Mouse (Mus musculus) lung, adult 2 months (tissue): ENCODE results near the gene Cblc. TPM values are rescaled to one million over a fixed set of nuclear protein-coding genes. Genes with fewer than 3 reads are reported as not detected.
A peak's percentile ranks its signal among the peaks of the same experiment; 100 is the strongest.

Experiments used
- DNase-seq: peaks from one replicate; pipeline ENCODE4 v3.0.0; 2022
- H3K4me1 ChIP-seq: fragments of 200-500 bp; 2 replicates; pipeline ENCODE4 v1.6.1; 2011; ENCODE audit warnings: low read length; ENCODE audit not compliant: control insufficient read depth, insufficient read depth
- H3K4me3 ChIP-seq: fragments of 200-500 bp; replicated peaks from 2 replicates; pipeline ENCODE3; 2011; ENCODE audit warnings: low read depth, mild to moderate bottlenecking, control low read depth, low read length; ENCODE audit errors: extremely low read depth
- CTCF ChIP-seq: fragments of 200-500 bp; IDR thresholded peaks from 2 replicates; pipeline ENCODE4 v1.5.1; 2011; ENCODE audit warnings: mild to moderate bottlenecking, low read length, control low read depth; ENCODE audit not compliant: insufficient read depth
- POLR2A ChIP-seq: fragments of 200-500 bp; IDR thresholded peaks from 2 replicates; pipeline ENCODE4 v1.6.1; 2011; ENCODE audit warnings: low read depth, mild to moderate bottlenecking, control low read depth, low read length, borderline replicate concordance; ENCODE audit errors: extremely low read depth
- WGBS: fragments of 180-500 bp; shearing (Covaris S2); methylation state at CpG from one replicate; pipeline ENCODE4 v1.1.7; 2018; 5-methylcytosine and 5-hydroxymethylcytosine counted together
- polyA plus RNA-seq: library from polyadenylated mRNA; depleted of rRNA; stranded (reverse); fragments of >200 nt; gene quantifications from 2 replicates; pipeline ENCODE4 v1.2.3, GENCODE M21; 2012

Cblc gene
- polyA plus RNA-seq, 1 experiment: 21.9 TPM

DNA sequence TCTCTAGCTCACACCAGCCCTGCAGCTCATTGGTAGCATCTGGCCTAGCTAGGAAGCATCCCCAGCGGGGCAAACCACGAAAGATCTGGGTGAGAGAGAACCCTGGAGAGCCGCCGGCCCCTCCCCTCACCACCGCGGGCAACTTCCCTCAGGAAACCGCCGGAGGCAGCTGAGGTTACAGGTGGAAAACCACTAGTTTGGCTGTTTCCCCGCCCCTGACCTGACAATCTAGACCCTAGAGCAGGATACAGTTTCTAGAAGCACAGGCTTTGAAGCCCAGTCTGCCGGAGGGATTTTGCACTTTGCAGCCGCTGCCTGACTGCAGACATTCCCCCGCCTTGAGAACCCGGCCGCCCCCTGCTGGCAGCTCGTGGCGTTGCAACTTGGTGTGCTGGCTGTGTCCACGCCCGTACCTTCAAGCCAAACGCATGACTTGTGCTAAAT lies 6.7 kb downstream of the Cblc start:
- peak; percentile 96 for DNase-seq
- WGBS: under 1% methylated on average over 19 of the region's 19 CpGs
- Histone ChIP-seq H3K4me1 (0 out of 2 replicates have a peak, but pooled peaks cover 2% of the 10 kb centered on the region), H3K4me3 (no peak overlapping the region)
- no peak for TF ChIP-seq POLR2A
- TF ChIP-seq CTCF: peak; percentile 79

DNA sequence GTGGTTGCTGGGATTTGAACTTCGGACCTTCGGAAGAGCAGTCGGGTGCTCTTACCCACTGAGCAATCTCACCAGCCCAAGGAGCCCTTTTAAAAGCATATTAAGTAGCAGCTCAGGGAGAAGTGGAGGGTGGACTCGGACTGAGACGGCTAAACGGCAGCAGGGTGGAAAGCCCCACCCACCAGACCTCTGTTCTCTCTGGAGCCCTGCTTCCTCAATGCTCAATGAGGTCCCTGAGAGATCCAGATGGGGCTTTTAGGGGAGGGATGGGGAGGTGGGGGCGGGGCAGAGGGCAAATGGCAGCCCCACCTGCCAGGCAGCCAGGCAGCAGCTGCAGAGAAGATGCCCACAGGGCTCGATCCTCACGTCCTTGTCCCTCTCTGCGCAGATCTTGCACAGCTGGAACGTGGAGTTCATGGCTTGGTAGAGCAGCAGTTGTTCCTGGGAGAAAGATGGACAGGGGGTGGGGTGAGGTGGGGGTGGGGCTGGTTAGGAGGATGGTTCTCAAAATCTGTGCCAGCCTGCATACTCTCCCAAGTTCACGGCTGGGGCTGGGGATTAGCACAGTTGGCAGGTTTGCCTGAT lies 10.6 kb downstream of the Cblc start:
- TF ChIP-seq POLR2A: no peak
- no peak for TF ChIP-seq CTCF
- H3K4me3 ChIP-seq: no peak overlapping the region
- 45% methylated on average over 12 of the region's 12 CpGs for whole genome bisulfite sequencing
- no peak for DNase-seq
- peaks cover 6% of the 10 kb centered on the region for H3K4me1 ChIP-seq

GRCm38 (mm10) chr7:19784764-19785535 lies 11.7 kb downstream of the Cblc start:
- TF ChIP-seq CTCF (peak; percentile 48), POLR2A (no peak)
- no peak for DNase-seq
- no peak overlapping the region for H3K4me3 ChIP-seq
- peaks cover 6% of the 10 kb centered on the region for H3K4me1 ChIP-seq
- 47% methylated on average over 11 of the region's 11 CpGs for WGBS

GRCm38 (mm10) chr7:19783630-19784029 lies 13.0 kb downstream of the Cblc start:
- peak; percentile 42 for DNase-seq
- no peak overlapping the region for H3K4me3 ChIP-seq
- TF ChIP-seq CTCF: no peak
- no peak for TF ChIP-seq POLR2A
- WGBS: 45% methylated on average over 8 of the region's 8 CpGs
- H3K4me1 ChIP-seq: peaks cover 4% of the 10 kb centered on the region

- no peak for DNase-seq
- TF ChIP-seq POLR2A (no peak), CTCF (no peak)
- Histone ChIP-seq H3K4me1 (peaks cover 4% of the 10 kb centered on the region), H3K4me3 (no peak overlapping the region)
- 92% methylated on average over 4 of the region's 4 CpGs for WGBS
Measured at GRCm38 (mm10) chr7:19782645-19783044, 14.0 kb downstream of the Cblc start.

DNA sequence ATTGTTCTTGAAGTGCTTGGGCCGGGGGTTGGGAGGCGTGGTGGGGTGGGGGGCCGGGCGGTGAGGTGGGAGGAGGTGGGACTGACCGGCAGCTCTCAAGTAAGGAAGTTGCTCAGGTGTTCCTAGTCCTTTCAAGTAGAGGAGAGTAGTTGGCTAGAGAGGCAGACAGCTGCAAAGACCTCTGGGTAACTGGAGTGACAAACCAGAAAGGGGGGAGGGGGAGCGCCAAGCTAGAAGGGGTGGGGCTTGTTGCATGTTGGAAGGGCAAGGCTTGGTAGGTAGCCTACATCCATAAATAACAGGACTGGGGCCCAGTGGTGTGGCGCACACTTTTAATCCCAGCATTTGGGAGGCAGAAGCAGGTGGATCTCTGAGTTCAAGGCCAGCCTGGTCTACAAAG lies 14.9 kb downstream of the Cblc start:
- WGBS: 80% methylated on average over 7 of the region's 7 CpGs
- Histone ChIP-seq H3K4me3 (no peak overlapping the region), H3K4me1 (peaks cover 4% of the 10 kb centered on the region)
- DNase-seq: no peak
- TF ChIP-seq CTCF: no peak
- TF ChIP-seq POLR2A: no peak

DNA sequence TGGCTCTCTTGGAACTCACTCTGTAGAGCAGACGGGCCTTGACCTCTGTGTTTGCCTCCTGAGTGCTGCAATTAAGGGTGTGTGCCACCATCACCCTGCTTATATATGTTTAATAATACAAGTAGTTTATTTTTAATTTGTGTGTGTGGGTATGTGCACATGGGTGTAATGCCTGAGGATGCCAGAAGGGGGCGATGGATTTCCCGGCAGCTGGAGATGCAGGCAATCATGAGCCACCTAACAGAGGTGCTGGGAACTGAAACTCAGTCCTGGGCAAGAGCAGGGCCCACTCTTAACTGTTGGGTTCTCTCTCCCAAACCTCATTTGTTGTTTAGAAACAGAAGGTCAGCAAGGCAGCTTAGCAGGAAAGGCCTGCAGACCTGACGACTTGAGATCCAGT lies 16.7 kb downstream of the Cblc start:
- TF ChIP-seq POLR2A (no peak), CTCF (0 out of 2 replicates have a peak, but pooled peaks have one; percentile 23)
- Histone ChIP-seq H3K4me1 (peaks cover 4% of the 10 kb centered on the region), H3K4me3 (no peak overlapping the region)
- no peak for DNase-seq
- 77% methylated on average over 4 of the region's 4 CpGs for WGBS

GRCm38 (mm10) chr7:19778645-19779044 lies 18.0 kb downstream of the Cblc start:
- TF ChIP-seq POLR2A (no peak), CTCF (no peak)
- Histone ChIP-seq H3K4me1 (peaks cover 4% of the 10 kb centered on the region), H3K4me3 (no peak overlapping the region)
- DNase-seq: peak; percentile 78
- WGBS: 72% methylated on average over 8 of the region's 8 CpGs

GRCm38 (mm10) chr7:19777049-19777723 lies 19.4 kb downstream of the Cblc start:
- no peak for TF ChIP-seq CTCF
- TF ChIP-seq POLR2A: no peak
- Histone ChIP-seq H3K4me1 (no peaks in the 10 kb centered on the region), H3K4me3 (no peak overlapping the region)
- 60% methylated on average over 11 of the region's 11 CpGs for WGBS
- DNase-seq: no peak

DNA sequence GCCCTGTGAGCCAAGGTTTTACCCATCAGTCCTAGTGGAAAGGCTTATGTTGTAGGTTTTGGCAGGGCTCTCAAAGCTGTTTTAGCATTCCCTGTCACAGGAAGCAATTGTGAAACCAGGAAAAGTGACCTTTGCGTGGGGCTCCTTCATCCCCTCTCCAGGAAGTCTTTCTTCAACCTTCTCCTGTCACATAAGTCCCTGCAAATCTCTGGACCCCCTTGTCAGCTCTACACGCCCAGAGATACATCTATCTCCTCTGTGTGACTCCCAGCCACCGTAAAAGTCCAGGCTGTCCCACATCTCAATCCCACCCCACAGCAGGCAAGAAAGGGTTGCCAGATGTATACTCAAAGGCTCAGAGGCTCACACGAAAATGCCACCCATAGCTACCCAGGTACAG lies 24.9 kb downstream of the Cblc start:
- H3K4me1 ChIP-seq: peaks cover 10% of the 10 kb centered on the region
- TF ChIP-seq CTCF (no peak), POLR2A (no peak)
- WGBS: 52% methylated on average over 4 of the region's 4 CpGs
- DNase-seq: no peak
- H3K4me3 ChIP-seq: no peak overlapping the region
